Mouse (Mus musculus) spleen, adult 2 months (tissue): ENCODE results near the gene Casq1.

Source experiments
- CTCF ChIP-seq: fragments of 200-500 bp; IDR thresholded peaks from 2 replicates; pipeline ENCODE4 v1.5.1; 2011; ENCODE audit warnings: mild to moderate bottlenecking, inconsistent platforms; ENCODE audit not compliant: insufficient read depth, insufficient read length, insufficient replicate concordance; ENCODE audit errors: extremely low read depth
- POLR2A ChIP-seq: fragments of 200-500 bp; IDR thresholded peaks from 2 replicates; pipeline ENCODE4 v1.6.1; 2011; ENCODE audit warnings: low read depth, low read length, inconsistent platforms

- TF ChIP-seq POLR2A (no peak), CTCF (no peak)
Observed at GRCm38 (mm10) chr1:172179102-172179501, 40.6 kb downstream of the Casq1 start.
